Mouse (Mus musculus) activated CD4-positive, CD25-positive, alpha-beta regulatory T cell, adult 9 weeks (primary cell): ENCODE results near the gene A430005L14Rik. TPM values are rescaled to one million over a fixed set of nuclear protein-coding genes. Genes with fewer than 3 reads are reported as not detected.

ENCODE experiments used
- polyA plus RNA-seq: library from polyadenylated mRNA; unstranded; fragments of 100-300 nt; shearing (Covaris generic); gene quantifications from one replicate; pipeline ENCODE4 v1.2.1, GENCODE M21; 2017

The A430005L14Rik gene
- polyA plus RNA-seq: 81.8 TPM

DNA sequence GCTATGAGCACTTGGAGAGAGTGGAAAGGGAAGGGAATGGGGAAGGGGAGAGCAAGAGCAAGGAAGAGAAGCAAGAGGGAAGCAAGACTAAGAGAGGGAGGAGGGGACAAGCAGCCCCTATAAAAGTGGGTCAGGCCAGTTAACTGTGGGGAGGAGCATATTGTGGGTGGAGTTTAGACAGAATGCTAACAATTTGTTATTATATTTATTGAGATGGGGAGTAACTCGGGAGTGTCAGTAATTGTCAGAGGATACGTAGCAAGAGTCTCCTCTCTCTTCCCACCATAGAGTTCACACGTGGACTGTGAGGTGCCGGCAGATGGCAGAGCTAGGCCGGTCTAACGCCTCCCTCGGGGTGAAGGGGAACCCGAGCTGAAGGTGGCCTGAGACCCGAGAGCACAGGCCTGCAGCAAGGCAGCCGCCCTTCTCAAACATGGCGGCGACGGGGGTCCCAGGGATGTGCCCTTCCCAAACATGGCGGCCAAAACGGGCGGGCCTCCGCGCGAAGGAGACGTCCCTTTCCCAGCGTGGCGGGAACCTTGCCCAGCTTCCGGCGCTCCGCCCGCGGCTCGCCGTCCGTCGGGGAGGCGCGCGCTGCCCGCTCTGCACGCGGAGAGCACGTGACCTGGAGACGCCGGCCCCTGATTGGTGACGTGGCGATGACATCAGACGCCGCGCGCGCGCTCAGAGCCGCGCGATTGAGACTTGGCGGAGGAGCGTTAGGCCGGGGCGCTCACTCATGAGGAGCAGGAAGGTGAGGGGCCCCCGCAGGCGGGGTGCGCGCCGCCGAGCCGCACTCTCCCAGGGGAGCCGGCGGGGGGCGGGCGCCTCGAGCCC lies at the start of gene A430005L14Rik:
TSS of gene A430005L14Rik (plus strand) at position 669 of the 837 bp plus-strand sequence.

DNA sequence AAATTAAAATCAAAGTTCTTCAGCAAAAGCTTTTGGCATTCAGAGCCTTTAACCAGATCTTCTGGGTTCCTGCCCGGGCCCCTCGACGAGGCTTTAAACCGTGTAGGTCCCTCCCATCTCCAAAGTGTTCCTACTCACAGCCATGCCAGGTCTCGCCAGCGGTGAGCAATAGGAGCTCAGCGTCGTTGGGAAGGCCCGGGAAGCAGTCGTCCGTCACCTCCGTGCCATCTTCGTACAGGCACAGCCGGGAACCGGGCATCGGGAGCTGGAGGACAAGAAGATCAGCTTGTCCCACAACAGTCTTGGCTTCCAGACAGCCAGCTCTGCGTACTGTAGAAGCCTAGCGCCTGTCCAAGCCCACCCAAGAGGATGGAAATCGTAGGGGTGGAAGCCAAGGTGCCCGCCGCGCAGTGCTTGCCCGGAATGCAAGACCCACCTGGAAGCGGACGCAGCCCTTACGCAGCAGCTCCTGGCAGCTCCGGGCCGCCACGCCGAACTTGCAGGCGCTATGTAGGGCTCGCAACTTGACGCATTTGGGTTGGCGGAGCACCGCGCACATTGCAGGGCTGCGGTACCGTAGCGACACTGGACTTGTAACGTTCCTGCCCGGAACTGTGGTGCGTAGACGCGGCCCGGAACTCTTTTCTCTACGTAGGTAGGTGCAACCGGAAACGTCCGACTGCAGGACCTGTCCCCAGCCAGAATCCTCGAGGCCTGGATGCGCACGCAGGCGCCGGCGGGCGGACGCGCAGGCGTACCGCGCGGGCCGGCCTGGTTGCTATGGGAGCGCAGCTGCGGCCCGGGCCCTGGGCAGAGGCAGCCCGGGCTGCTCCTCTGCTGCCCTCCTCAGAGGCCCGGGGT lies 17.6 kb downstream of the A430005L14Rik start, which contains the start of the genes Dffb and Cep104:
TSS of gene Dffb (minus strand) at position 696 of the 861 bp plus-strand sequence.
TSS of gene Cep104 (plus strand) at position 764 of the 861 bp plus-strand sequence.

Other genes starting within 250 kb of the A430005L14Rik start
- 23.5 TPM for gene Dffb, start 17.9 kb downstream of the A430005L14Rik start, polyA plus RNA-seq
- 8.5 TPM for gene Cep104, start 18.0 kb downstream of the A430005L14Rik start, polyA plus RNA-seq
- gene Lrrc47, start 54.5 kb downstream of the A430005L14Rik start, polyA plus RNA-seq: 2.4 TPM
- gene Smim1, start 69.0 kb downstream of the A430005L14Rik start, polyA plus RNA-seq: 1.5 TPM
- gene Ccdc27, start 85.4 kb downstream of the A430005L14Rik start, polyA plus RNA-seq: not detected
- gene Trp73, start 183.0 kb downstream of the A430005L14Rik start, polyA plus RNA-seq: 0.20 TPM
- gene Wrap73, start 185.1 kb downstream of the A430005L14Rik start, polyA plus RNA-seq: 39.8 TPM
- gene Tprgl, start 203.4 kb downstream of the A430005L14Rik start, polyA plus RNA-seq: 22.9 TPM
- not detected for gene Megf6, start 213.5 kb downstream of the A430005L14Rik start, polyA plus RNA-seq